Mouse (Mus musculus): Measurements from ENCODE around the gene Ddx50. TPM values are rescaled to one million over a fixed set of nuclear protein-coding genes. Genes with fewer than 3 reads are reported as not detected.

The Ddx50 gene
- polyA plus RNA-seq, 1 experiment from 2014 or later, result 134 TPM

- Histone ChIP-seq H3K4me2 (ENCODE audit: low read depth, low read length, severe bottlenecking) (no peak overlapping the region), H3K27ac (ENCODE audit: low read depth, low read length) (no peak overlapping the region), H3K9me3 (ENCODE audit: control insufficient read depth, low read length) (no peaks in the 10 kb centered on the region), H3K4me3 (ENCODE audit: low read depth, low read length) (no peak overlapping the region), H3K9ac (ENCODE audit: low read length) (no peak overlapping the region), H3K36me3 (ENCODE audit: control insufficient read depth, insufficient read depth, low read length) (no peaks in the 10 kb centered on the region), H3K27me3 (ENCODE audit: control insufficient read depth, insufficient read depth, low read length) (no peaks in the 10 kb centered on the region), H3K4me1 (replicated peaks; ENCODE audit: control insufficient read depth, insufficient read depth, low read length) (peaks cover 2% of the 10 kb centered on the region; the same call in 1 of the 2 replicates)
- WGBS, result 94% methylated on average over 13 of the region's 13 CpGs
- ATAC-seq (replicated peaks; ENCODE audit: low FRiP score) (no peak), DNase-seq (ENCODE audit: low spot score) (no peak)
These were observed 76.0 kb downstream of the Ddx50 start for GRCm38 (mm10) chr10:62575001-62575400.

- WGBS, result 97% methylated on average over 7 of the region's 7 CpGs
- no peaks in the 10 kb centered on the region for H3K27me3 ChIP-seq (ENCODE audit: control insufficient read depth, insufficient read depth, low read length)
- no peak overlapping the region for H3K4me3 ChIP-seq (ENCODE audit: low read depth, low read length)
- H3K27ac ChIP-seq (ENCODE audit: low read depth, low read length), result no peak overlapping the region
- no peak overlapping the region for H3K9ac ChIP-seq (ENCODE audit: low read length)
- DNase-seq (ENCODE audit: low spot score) (no peak), ATAC-seq (replicated peaks; ENCODE audit: low FRiP score) (no peak)
- no peaks in the 10 kb centered on the region for H3K4me1 ChIP-seq (replicated peaks; ENCODE audit: control insufficient read depth, insufficient read depth, low read length)
- no peaks in the 10 kb centered on the region for H3K9me3 ChIP-seq (ENCODE audit: control insufficient read depth, low read length)
- H3K36me3 ChIP-seq (ENCODE audit: control insufficient read depth, insufficient read depth, low read length), result peaks cover 5% of the 10 kb centered on the region
- H3K4me2 ChIP-seq (ENCODE audit: low read depth, low read length, severe bottlenecking), result no peak overlapping the region
These were observed 80.7 kb downstream of the Ddx50 start for GRCm38 (mm10) chr10:62570126-62570871.

- H3K4me2 ChIP-seq (ENCODE audit: low read depth, low read length, severe bottlenecking), result no peak overlapping the region
- H3K27ac ChIP-seq (ENCODE audit: low read depth, low read length), result no peak overlapping the region
- ATAC-seq (replicated peaks; ENCODE audit: low FRiP score) (no peak), DNase-seq (ENCODE audit: low spot score) (no peak)
- no peak overlapping the region for H3K4me3 ChIP-seq (ENCODE audit: low read depth, low read length)
- H3K36me3 ChIP-seq (ENCODE audit: control insufficient read depth, insufficient read depth, low read length), result peaks cover 5% of the 10 kb centered on the region
- 92% methylated on average over 4 of the region's 4 CpGs for WGBS
- H3K9me3 ChIP-seq (ENCODE audit: control insufficient read depth, low read length), result no peaks in the 10 kb centered on the region
- H3K9ac ChIP-seq (ENCODE audit: low read length), result no peak overlapping the region
- no peaks in the 10 kb centered on the region for H3K4me1 ChIP-seq (replicated peaks; ENCODE audit: control insufficient read depth, insufficient read depth, low read length)
- H3K27me3 ChIP-seq (ENCODE audit: control insufficient read depth, insufficient read depth, low read length), result no peaks in the 10 kb centered on the region
These were observed 82.2 kb downstream of the Ddx50 start for GRCm38 (mm10) chr10:62568861-62569260.

Small RNAs within 50 kb of the gene (microRNA-seq; reads per million reads assigned to microRNA genes)
- gene Mir7215 (ENCODE audit: insufficient number of aligned reads), result not detected

Other genes starting within 250 kb of the Ddx50 start
- 0.25 TPM in 1 of 2 replicates, not detected in the other for gene Hkdc1, start 228.7 kb downstream of the Ddx50 start, polyA plus RNA-seq (2014; fragmentation: Nextera tagmentation; extraction: Ambion mirVana)
- 0.35 and 0.87 TPM in 2 replicates for gene 4930507D05Rik, start 201.7 kb downstream of the Ddx50 start, polyA plus RNA-seq (2014; fragmentation: Nextera tagmentation; extraction: Ambion mirVana)
- gene Supv3l1, start 201.5 kb downstream of the Ddx50 start, polyA plus RNA-seq (2014; fragmentation: Nextera tagmentation; extraction: Ambion mirVana), result 31.2 and 33.5 TPM in 2 replicates
- 94.8 and 110 TPM in 2 replicates for gene Vps26a, start 164.4 kb downstream of the Ddx50 start, polyA plus RNA-seq (2014; fragmentation: Nextera tagmentation; extraction: Ambion mirVana)
- 3.3 and 5.4 TPM in 2 replicates for gene Srgn, start 123.8 kb downstream of the Ddx50 start, polyA plus RNA-seq (2014; fragmentation: Nextera tagmentation; extraction: Ambion mirVana)
- gene Kif1bp, start 72.8 kb downstream of the Ddx50 start, polyA plus RNA-seq (2014; fragmentation: Nextera tagmentation; extraction: Ambion mirVana), result 50.5 and 57.9 TPM in 2 replicates
- gene Ddx21, start 48.9 kb downstream of the Ddx50 start, polyA plus RNA-seq (2014; fragmentation: Nextera tagmentation; extraction: Ambion mirVana), result 41.1 and 41.2 TPM in 2 replicates
- 3.7 and 4.4 TPM in 2 replicates for gene Stox1, start 74.9 kb upstream of the Ddx50 start, polyA plus RNA-seq (2014; fragmentation: Nextera tagmentation; extraction: Ambion mirVana)
- gene Ccar1, start 141.1 kb upstream of the Ddx50 start, polyA plus RNA-seq (2014; fragmentation: Nextera tagmentation; extraction: Ambion mirVana), result 179 and 186 TPM in 2 replicates